Mouse (Mus musculus) right cerebral cortex, postnatal 36 days (tissue): ENCODE measurements around the gene Hmgn1.
"Not testable (repeated sequence)": the region's sequence is repeated elsewhere in the genome, so short reads cannot be mapped to it uniquely, and the experiment has no call there.

Experiments used
- DNase-seq, 2 experiments: peaks; one replicate each; pipeline ENCODE4 v3.0.0; 2022; ENCODE audit warnings: low spot score in 2 of 2, mixed read lengths in 1 of 2

Hmgn1 gene

DNA sequence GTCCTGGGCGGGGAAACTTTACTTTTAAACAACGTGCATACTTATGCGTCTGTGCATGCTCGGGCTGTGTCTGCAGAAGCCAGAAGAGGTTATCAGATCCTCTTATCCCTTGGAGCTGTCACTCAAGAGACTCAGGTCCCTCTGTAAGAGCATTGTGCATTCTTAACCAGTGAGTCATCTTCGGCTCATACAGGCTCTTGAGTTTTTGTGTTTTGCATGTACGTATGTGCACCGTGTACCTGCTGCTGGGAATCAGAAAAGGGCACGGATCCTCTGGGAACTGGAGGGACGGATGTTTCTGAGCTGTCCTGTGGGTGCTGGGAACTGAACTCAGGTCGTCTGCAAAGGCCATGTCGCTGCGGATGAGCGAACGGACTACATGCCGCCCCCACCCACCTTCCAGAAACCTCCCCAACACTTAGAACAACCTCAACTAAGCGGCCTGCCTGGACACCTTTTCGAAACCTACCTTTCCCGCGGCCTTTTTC lies 801 bp downstream of the Hmgn1 start:
- peak in 1 of 2 experiments; percentile 5 for DNase-seq

DNA sequence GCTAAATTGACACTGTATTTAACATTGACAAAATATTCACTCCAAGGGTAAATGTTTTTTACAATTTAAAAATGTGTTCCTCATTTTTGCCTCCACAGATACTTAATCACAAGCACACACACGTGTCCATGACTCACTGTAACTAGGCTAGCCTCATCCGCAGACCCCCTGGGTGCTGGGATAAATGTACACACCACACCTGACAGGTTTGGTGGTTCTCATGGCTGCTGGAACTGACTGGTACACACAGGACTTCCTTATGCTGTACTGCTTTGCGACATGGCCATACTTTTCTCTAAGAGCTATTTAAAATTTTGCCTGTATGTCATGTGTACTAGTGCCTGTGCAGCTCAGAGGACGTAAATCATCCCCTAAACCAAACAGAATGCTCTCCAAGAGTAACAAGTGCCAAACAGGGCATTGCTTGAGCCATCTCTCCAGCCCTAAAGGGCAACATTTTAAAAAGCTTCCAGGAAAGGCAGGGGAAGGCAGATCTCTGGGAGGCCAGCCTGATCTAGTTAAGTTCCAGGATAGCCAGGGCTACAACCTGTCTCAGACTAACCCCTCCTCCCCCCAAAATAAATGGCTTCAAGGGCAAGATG lies 7.4 kb downstream of the Hmgn1 start:
- DNase-seq = no peak

DNA sequence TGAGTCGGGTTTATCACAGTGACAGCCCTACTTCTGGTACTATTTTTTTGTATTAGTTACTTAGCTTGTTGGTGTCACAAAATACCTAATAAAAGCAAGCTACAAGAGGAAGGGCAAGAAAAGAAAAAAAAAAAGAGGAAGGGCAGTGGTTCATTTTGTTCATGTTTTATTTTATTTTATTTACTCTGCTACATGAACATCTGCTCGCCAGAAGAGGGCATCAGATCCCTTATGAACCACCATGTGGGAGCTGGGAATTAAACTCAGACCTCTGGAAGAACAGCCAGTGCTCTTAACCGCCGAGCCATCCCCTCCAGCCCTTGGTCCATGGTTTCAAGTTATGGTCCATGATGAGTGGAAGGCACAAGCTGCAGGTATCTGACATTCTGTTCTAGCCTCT lies 12.8 kb downstream of the Hmgn1 start:
- DNase-seq = no peak

DNA sequence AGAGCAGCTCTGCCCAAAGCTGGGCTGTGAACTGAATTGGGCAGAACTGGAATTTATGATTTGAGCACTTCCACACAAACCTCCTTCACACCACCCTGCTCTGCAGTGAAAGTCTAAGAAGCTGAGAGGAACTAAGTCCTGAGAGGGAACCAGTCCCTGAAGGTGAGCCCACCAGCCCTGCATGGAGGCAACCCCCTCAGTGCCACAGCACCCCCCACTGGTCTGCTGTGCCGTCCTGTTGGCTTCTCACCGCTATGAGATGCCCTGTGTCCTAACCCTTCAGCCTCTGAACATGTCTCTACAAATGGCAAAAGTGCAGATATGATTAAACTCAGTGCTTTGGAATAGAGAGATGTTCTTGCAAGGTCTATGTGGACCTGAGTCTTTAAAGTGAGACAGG lies 14.8 kb downstream of the Hmgn1 start:
- no peak for DNase-seq

DNA sequence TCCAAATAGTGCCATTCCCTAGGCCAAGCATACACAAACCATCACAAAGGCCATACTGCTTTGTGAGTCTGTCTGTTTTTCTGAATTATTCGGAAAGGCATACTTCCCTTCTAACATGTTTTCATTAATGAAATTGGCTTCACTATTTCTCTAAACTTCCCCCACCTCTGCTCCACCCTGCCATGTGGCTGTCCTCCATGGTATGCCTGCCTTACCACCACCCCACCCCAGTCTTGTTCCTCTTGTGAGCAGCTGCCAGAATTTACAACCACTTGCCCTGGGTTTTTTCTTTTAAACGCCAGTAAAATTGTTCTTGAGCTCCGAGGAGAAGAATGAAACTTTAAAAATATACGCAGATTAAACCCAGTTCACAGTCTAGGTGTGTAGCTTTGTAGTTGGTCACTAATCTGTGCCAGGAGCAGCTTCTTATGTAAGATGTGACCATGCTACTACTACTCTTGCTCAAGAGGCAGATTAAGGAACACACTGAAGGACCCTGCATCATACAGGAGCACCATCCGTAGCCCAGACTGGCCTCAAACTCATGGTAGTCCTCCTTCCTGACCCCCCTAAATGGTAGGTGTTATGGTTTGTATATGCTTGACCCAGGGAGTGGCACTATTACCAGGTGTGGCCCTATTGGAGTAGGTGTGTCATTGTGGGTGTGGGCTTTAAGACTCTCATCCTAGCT lies 16.7 kb downstream of the Hmgn1 start:
- DNase-seq = no peak

DNA sequence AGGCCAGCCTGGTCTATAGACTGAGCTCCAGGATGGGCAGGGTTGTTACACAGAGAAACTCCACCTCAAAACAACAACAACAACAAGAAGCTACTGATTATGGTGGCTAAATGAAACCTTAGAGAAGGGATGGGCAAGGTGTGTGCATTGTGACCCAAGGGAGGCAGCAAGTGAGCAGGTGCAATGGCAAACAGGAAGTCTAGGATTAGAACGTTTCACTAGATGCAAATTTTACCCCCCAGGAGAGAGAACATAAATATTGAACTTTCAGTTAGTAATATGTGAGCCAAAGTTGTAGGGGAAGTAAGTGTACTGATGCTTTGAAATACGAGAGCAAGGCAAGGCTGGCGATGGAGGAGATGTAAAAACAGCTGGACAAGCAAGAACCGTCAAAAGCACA lies 17.9 kb downstream of the Hmgn1 start:
- no peak for DNase-seq

DNA sequence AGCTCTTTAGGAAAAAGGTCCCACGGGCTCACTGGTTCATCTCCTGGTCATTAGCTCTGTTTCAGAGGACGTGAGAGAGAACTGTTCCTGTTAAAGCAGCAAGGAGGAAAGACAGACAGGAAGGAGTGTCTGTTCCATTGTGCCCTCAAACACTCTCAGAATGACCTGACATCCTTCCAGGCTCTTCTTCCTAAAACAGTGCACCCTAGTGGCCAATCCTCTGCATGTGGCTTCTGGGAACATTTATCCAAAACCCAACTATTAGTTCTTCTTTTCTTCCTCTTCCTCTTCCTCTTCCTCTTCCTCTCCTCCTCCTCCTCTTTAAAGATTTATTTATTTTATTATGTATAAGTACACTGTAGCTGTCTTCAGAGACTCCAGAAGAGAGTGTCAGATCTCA lies 24.5 kb downstream of the Hmgn1 start:
- no peak for DNase-seq

DNA sequence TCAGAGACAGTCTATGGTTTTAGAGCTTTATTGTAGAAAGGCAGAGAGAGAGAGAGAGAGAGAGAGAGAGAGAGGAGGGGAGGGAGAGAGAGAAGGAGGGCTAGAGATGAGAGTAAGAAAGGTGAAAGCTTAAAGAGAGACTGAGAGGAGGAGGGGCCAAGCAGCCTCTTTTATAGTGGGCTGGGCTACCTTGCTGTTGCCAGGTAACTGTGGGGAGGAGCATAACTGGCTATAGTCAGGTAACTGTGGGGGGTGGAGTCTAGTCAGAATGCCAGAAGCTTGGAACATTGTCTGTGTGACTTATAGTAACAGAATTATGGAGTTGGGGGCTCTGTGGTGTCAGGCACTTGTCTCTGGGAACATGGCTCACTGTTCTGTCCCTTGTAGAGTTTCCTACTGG lies 29.7 kb downstream of the Hmgn1 start:
- not testable (repeated sequence) for DNase-seq

DNA sequence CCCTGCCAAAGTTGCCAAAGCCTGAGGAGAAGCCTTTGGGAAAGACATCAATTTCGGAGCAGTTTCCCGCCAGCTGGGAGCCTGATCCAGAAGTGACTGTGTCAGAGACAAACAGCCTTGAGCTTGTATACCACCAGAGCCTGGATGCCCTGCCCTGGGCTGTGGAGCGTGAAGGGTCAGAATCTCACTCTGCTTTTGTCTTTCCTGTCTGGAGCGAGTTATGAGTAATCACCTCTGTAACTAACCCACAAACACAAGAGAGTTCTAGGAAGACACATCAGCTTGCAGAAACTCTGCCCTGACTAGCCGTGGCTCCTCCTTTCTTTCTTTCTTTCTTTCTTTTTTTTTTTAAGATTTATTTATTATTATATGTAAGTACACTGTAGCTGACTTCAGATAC lies 31.6 kb downstream of the Hmgn1 start:
- no peak for DNase-seq

DNA sequence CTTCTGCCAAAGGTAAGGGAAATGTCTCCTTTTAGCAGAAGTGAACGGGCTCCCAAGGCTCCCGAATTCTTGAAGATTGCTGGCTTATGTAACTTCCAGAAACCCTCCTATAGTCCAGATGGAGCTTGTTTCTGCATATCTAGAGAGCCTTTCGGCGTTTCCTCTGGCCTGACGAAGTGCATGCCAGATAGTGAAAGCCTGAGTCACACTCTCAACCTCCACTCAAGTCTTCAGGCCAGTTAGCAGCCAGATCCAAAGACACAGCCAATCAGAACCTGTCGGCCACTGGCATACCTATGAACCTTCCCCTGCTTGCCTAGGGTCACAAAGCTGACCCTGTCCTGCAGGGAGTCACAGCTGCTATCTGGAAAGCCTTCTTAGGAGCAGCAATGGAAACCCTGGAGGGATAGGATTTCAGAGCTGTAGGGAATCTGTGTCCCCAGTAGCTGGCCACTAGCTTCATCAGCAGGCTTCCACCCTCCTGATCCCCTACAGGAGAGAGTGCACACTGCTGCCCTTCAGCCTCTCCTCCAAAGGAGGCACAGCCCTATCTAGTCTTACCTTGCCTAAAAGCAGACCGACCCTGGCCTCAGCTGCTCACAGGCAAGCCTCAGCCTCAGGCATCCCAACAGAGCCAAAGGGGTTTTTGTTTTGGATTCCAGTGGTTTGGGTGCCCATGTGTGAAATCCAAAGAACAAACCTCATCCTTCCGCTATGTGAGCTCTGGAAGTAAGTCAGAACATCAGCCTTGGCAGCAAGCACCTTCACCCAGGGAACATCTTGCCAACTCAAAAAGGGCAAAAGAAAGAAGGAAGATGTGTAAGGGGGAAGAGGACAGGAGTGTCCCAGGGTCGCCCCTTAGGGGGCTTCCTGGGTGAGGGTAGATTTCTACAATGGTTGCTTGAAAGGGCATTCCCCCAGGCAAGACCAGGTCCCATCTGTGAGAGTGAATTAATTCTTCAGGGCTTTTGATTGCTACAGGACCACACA lies 35.7 kb downstream of the Hmgn1 start:
- no peak for DNase-seq

DNA sequence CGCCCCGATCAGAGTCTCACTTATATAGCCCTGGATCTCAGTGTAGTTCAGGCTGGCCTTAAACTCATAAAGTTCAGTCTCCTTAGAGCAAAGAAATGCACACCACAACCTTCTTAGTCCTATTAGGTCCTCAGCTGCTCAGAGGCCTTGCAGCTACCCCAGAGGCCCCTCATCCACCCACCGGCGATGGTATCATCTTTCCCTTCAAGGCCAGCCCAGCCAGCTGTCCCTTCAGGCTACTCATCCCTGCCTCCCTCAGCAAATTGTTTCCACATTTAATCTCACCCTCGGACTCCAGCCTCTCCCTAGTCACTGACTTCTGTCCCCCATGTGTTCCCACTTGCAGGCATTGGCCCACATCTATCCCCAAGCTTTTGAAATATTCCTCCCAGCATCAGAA lies 39.4 kb downstream of the Hmgn1 start:
- DNase-seq = no peak

DNA sequence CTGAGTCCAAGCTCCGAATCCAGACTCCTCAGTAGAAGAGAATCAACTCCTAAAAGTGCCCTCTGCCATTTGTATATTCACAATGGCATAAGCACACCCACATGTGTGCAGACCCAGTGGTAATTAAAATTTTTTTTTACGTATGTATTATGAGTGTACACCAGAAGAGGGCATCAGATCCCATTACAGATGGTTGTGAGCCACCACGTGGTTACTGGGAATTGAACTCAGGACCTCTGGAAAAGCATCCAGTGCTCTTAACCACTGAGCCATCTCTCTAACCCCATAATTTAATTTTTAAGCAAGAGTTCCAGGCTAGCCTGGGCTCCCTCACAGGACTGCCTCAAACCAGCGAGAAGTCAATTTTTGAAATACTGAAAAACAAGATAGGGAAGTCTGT lies 40.1 kb downstream of the Hmgn1 start:
- DNase-seq = no peak

DNA sequence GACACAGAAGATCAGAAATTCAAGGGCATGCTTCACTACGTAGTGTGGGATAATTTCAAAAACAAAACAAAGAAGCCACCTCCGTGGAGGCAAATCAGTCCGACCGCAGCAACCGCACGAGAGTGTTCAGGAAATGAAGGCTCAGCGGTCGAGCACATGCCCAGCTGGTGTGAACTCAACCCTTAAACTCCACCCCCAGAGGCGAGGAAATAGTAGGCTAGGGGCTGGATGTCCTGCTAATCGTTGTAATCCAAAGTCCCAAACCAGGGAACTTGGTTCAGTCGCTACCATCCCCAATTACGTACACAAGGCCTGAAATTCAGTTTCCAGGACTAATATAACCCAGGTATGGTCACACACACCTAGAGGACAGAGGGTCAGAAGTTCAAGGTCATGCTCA lies 40.5 kb downstream of the Hmgn1 start:
- no peak for DNase-seq

DNA sequence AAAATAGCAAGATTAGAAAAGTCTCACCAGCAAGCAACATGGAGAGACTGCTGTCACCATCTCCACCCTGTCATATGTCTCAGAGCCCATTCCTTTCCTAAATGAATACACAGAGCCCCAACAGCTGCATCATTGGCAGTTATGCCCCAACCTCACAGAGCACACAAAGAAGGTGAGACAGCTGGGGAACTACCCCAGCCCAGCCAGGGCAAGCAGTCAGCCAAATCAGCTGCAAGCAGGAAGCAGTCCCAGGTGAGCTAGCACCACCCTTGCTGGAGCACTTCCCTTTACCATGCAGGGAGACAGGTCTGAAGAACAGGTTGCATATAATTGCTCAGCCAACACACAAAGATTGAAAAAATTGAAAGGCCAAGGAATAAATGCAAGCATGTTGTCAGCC lies 41.9 kb downstream of the Hmgn1 start:
- DNase-seq = no peak

DNA sequence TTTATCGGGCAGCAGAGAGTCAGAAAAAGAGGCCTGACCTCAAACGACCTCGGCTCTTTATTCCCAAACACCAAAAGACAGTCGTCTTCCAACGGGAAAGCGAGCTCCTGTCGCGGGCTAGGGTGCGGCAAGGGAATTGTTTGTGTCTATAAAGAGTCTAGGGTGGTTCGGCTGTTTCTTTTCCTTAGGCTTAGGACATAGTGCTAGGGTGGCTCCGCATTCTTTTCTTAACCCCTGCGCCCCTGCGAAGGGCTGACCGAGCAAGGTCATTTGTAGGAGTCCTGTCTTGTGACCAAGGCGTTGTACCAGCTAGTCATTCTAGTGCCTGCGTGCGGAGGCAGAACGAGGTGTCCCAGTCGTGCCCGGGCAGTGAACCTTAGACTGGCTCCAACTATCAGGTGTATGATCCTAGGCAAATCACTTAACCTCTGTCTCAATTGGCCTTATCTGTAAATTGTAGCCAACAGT lies 44.3 kb downstream of the Hmgn1 start:
- DNase-seq = peak in 1 of 2 experiments; percentile 20

DNA sequence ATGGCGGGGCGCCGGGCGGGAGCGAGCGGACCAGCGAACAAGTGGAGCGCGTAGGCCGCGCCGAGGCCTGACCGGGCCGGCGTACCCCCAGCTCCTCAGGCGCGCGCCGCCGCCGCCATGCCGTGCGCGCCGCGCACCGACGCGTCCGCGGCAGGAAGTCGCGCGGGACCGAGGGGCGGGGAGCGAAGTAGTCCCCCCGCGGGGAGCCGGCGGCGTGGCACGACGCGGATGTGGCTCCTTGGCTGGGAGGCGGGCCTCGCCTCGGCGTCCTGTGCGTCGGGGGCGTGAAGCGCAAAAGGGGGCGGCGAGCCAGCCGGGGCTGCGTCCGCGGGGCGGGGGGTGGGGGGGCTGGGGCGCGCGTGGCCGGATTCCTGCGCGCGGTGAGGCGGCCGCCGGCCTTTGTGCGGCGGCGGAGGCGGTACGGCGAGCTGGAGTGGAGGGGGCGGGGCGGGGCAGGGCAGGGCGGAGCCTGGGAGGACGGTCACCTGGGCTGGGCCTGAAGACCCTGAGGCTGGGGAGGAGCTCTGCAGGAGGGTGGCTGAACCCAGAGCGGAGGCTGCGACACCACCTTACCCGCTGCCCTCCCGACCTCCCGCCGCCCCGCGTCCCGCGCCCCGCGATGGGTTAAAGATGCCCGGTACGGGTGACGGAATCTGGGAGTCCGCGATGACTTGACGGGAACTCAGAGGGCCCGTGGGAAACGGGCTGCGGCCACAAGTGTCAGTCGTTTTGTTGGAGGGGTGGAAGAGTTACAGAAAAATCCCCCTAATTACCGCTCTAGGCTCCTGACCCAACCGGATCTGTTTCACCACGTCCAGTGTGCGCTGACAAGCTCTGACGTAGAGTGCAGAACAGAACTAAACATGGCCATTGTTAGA lies 45.0 kb downstream of the Hmgn1 start, which contains the start of gene Brwd1:
Gene Brwd1 (minus strand): TSS at position 226 of the 878 bp plus-strand sequence.
- peak; percentile 85 to 87 for DNase-seq

DNA sequence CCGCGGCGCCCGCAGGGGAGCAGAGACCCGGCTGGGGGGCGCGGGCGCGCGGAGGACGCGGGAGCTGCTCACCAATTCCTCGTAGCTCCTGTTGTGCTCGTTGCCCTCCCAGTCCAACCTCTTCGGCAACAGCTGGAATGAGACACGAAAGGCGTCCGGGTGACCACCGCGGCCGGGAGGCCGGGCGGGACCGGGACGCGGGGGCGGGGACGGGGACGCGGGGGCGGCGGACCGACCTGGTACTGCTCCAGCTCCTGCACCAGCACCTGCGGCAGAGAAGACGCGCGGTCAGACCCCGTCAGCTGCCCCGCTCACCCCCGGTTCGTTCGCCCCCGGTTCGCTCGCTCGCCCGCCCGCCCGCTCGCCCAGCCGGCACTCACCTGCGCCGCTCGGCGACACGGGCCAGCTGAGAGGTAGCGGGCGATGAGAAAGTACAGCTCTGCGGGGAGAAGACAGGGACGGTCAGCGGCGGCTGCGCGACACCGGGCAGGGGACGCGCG lies 45.7 kb downstream of the Hmgn1 start:
- peak; percentile 44 to 52 for DNase-seq

DNA sequence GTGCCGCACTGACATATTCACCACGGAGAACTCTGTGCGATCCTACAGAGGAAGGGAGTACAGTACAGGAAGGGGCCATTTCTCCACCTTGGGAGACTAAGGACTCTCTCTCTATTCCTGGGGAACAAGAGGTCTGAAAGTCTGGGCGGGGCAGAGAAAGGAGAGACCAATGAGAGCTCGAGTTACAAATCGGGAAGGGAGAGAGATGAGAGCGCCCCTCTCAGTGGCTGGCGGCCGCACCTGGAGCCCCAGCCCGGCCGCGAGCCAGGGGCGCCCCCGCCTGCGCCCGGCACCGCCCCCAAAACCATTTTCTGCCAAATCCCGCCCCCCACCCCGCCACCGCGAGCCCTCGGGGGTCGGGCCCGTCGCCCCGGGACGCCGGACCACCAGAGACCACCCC lies 46.2 kb downstream of the Hmgn1 start:
- peak; percentile 85 for DNase-seq

DNA sequence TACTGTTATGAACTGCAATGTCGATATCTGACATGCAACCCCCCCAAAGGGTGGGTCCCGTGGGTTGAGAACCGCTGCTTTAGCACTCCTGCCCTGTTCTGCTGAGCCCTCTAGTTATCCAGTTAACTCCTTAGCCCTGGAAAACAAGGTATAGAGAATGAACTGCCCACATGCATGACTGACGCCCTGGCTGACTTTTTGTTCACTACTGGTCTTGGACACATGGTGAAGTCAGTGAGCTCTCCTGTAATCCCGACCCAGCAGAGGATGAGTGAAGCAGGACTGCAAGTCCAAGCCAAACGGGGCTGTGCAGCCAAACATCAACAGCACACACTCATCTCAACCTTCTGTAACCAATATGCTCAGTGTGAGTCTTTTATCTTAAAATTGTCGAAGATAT lies 47.0 kb downstream of the Hmgn1 start:
- no peak for DNase-seq
